Mouse (Mus musculus): Measurements from ENCODE around the gene Metap1. TPM values are rescaled to one million over a fixed set of nuclear protein-coding genes. Genes with fewer than 3 reads are reported as not detected.

The Metap1 gene
- polyA plus RNA-seq, 1 experiment: 32.2 TPM

- H3K27me3 ChIP-seq (ENCODE audit: control insufficient read depth, insufficient read depth, insufficient read length): no peaks in the 10 kb centered on the region
- H3K79me2 ChIP-seq (ENCODE audit: control insufficient read depth, insufficient read depth): no peaks in the 10 kb centered on the region
- TF ChIP-seq MYOD1 (IDR thresholded peaks at IDR 0.05; ENCODE audit: control insufficient read depth, insufficient read length, low read depth) (no peak), CEBPB (IDR thresholded peaks at IDR 0.05; ENCODE audit: low read depth) (no peak), FOSL1 (IDR thresholded peaks at IDR 0.05; ENCODE audit: insufficient read depth, low read length, poor library complexity, severe bottlenecking) (no peak), MAX (IDR thresholded peaks at IDR 0.05) (no peak), MYOG (IDR thresholded peaks at IDR 0.05; ENCODE audit: control insufficient read depth, extremely low read depth, insufficient read length) (no peak), CTCF (IDR thresholded peaks at IDR 0.05; ENCODE audit: control insufficient read depth, insufficient read depth, insufficient read length) (no peak), USF1 (IDR thresholded peaks at IDR 0.05; ENCODE audit: low read depth) (no peak)
- no peak overlapping the region for H3ac ChIP-seq (ENCODE audit: control insufficient read depth, insufficient read length, low read depth)
- H3K4me3 ChIP-seq (ENCODE audit: insufficient read depth, poor library complexity, severe bottlenecking): no peak overlapping the region
- no peaks in the 10 kb centered on the region for H3K79me3 ChIP-seq (ENCODE audit: low read depth)
- no peaks in the 10 kb centered on the region for H3K36me3 ChIP-seq (ENCODE audit: control insufficient read depth, insufficient read depth)
Measured at GRCm38 (mm10) chr3:138498731-138499130, 9.4 kb upstream of the Metap1 start.

- H3K79me3 ChIP-seq (ENCODE audit: low read depth): no peaks in the 10 kb centered on the region
- no peaks in the 10 kb centered on the region for H3K79me2 ChIP-seq (ENCODE audit: control insufficient read depth, insufficient read depth)
- TF ChIP-seq MYOG (IDR thresholded peaks at IDR 0.05; ENCODE audit: control insufficient read depth, extremely low read depth, insufficient read length): no peak
- no peak for TF ChIP-seq CTCF (IDR thresholded peaks at IDR 0.05; ENCODE audit: control insufficient read depth, insufficient read depth, insufficient read length)
- TF ChIP-seq CEBPB (IDR thresholded peaks at IDR 0.05; ENCODE audit: low read depth): peak; percentile 58
- no peaks in the 10 kb centered on the region for H3K27me3 ChIP-seq (ENCODE audit: control insufficient read depth, insufficient read depth, insufficient read length)
- H3K36me3 ChIP-seq (ENCODE audit: control insufficient read depth, insufficient read depth): no peaks in the 10 kb centered on the region
- no peak overlapping the region for H3ac ChIP-seq (ENCODE audit: control insufficient read depth, insufficient read length, low read depth)
- no peak overlapping the region for H3K4me3 ChIP-seq (ENCODE audit: insufficient read depth, poor library complexity, severe bottlenecking)
Measured at GRCm38 (mm10) chr3:138495166-138496145, 6.1 kb upstream of the Metap1 start.

- no peaks in the 10 kb centered on the region for H3K79me2 ChIP-seq (ENCODE audit: control insufficient read depth, insufficient read depth)
- H3K27me3 ChIP-seq (ENCODE audit: control insufficient read depth, insufficient read depth, insufficient read length): no peaks in the 10 kb centered on the region
- H3K36me3 ChIP-seq (ENCODE audit: control insufficient read depth, insufficient read depth): no peaks in the 10 kb centered on the region
- no peak overlapping the region for H3K4me3 ChIP-seq (ENCODE audit: insufficient read depth, poor library complexity, severe bottlenecking)
- H3ac ChIP-seq (ENCODE audit: control insufficient read depth, insufficient read length, low read depth): no peak overlapping the region
- H3K79me3 ChIP-seq (ENCODE audit: low read depth): no peaks in the 10 kb centered on the region
- no peak for TF ChIP-seq CEBPB (IDR thresholded peaks at IDR 0.05; ENCODE audit: low read depth)
- no peak for TF ChIP-seq USF1 (IDR thresholded peaks at IDR 0.05; ENCODE audit: low read depth)
- no peak for TF ChIP-seq CTCF (IDR thresholded peaks at IDR 0.05; ENCODE audit: control insufficient read depth, insufficient read depth, insufficient read length)
- TF ChIP-seq MAX (IDR thresholded peaks at IDR 0.05): no peak
- no peak for TF ChIP-seq FOSL1 (IDR thresholded peaks at IDR 0.05; ENCODE audit: insufficient read depth, low read length, poor library complexity, severe bottlenecking)
- TF ChIP-seq MYOD1 (IDR thresholded peaks at IDR 0.05; ENCODE audit: control insufficient read depth, insufficient read length, low read depth): no peak
- TF ChIP-seq MYOG (IDR thresholded peaks at IDR 0.05; ENCODE audit: control insufficient read depth, extremely low read depth, insufficient read length): no peak
Measured at GRCm38 (mm10) chr3:138494565-138494964, 5.2 kb upstream of the Metap1 start.

GRCm38 (mm10) chr3:138493668-138494067 lies 4.4 kb upstream of the Metap1 start:
- TF ChIP-seq FOSL1 (IDR thresholded peaks at IDR 0.05; ENCODE audit: insufficient read depth, low read length, poor library complexity, severe bottlenecking) (no peak), CEBPB (IDR thresholded peaks at IDR 0.05; ENCODE audit: low read depth) (no peak)
- Histone ChIP-seq H3ac (ENCODE audit: control insufficient read depth, insufficient read length, low read depth) (no peak overlapping the region), H3K79me2 (ENCODE audit: control insufficient read depth, insufficient read depth) (peaks cover 6% of the 10 kb centered on the region), H3K4me3 (ENCODE audit: insufficient read depth, poor library complexity, severe bottlenecking) (no peak overlapping the region), H3K79me3 (ENCODE audit: low read depth) (peaks cover 2% of the 10 kb centered on the region), H3K36me3 (ENCODE audit: control insufficient read depth, insufficient read depth) (no peaks in the 10 kb centered on the region), H3K27me3 (ENCODE audit: control insufficient read depth, insufficient read depth, insufficient read length) (no peaks in the 10 kb centered on the region)

- TF ChIP-seq MYOG (IDR thresholded peaks at IDR 0.05; ENCODE audit: control insufficient read depth, extremely low read depth, insufficient read length) (no peak), CTCF (IDR thresholded peaks at IDR 0.05; ENCODE audit: control insufficient read depth, insufficient read depth, insufficient read length) (no peak), FOSL1 (IDR thresholded peaks at IDR 0.05; ENCODE audit: insufficient read depth, low read length, poor library complexity, severe bottlenecking) (no peak), USF1 (IDR thresholded peaks at IDR 0.05; ENCODE audit: low read depth) (no peak), MAX (IDR thresholded peaks at IDR 0.05) (no peak)
- peak overlapping the region; percentile 38 for H3ac ChIP-seq (ENCODE audit: control insufficient read depth, insufficient read length, low read depth)
- peak overlapping the region; percentile 75 for H3K4me3 ChIP-seq (ENCODE audit: insufficient read depth, poor library complexity, severe bottlenecking)
- peaks cover 43% of the 10 kb centered on the region for H3K79me2 ChIP-seq (ENCODE audit: control insufficient read depth, insufficient read depth)
- H3K79me3 ChIP-seq (ENCODE audit: low read depth): peaks cover 34% of the 10 kb centered on the region
- H3K36me3 ChIP-seq (ENCODE audit: control insufficient read depth, insufficient read depth): peaks cover 11% of the 10 kb centered on the region
- H3K27me3 ChIP-seq (ENCODE audit: control insufficient read depth, insufficient read depth, insufficient read length): no peaks in the 10 kb centered on the region
Measured at GRCm38 (mm10) chr3:138490034-138490337, 671 bp upstream of the Metap1 start.

Measured in C2C12 (cell line).